Comparison of ENCODE assay signal across 14 mouse cellular contexts in the genomic region with DNA sequence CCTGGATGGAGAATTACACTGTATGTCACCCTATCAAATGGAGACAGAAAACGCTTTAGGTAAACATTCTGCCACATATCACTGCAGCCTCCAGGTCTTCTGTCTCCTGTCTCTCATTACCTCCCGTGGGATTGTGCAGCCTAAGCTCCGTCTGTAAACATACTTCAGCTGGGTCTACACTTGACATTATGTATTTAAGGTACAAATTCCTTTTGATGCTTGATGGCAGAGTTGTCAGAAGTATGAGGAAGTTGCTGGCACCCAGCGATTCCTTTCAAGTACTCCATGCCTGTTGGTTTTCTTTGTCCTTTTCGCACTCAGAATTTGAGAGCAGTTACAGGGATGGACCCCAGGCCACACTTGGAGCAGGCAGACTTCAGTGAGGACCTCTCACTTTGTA.
"Had no signal": no experiment of that assay in that cellular context is flagged by ENCODE, and none has a peak within 500 bp of the region (broad histone marks: within the 10 kb centered on the region; RNA-seq: fewer than 3 reads in every experiment).

No protein-coding gene starts in this region.

- H3K4me2 ChIP-seq: liver, embryonic 11.5 days; midbrain, embryonic 12.5 days; neural tube, embryonic 13.5 days had no signal

- H3K4me3 ChIP-seq: layer of hippocampus, adult 2 months; limb, embryonic 10.5 days; midbrain, embryonic 12.5 days; neural tube, embryonic 13.5 days had no signal

- H3K9me3 ChIP-seq: limb, embryonic 10.5 days; midbrain, embryonic 12.5 days; neural tube, embryonic 13.5 days had no signal

- H3K27ac ChIP-seq: layer of hippocampus, adult 2 months; limb, embryonic 10.5 days; midbrain, embryonic 12.5 days; neural tube, embryonic 13.5 days had no signal

- ATAC-seq: inflammation-experienced regulatory T-cells, adult 6 months; intestine, postnatal 0 days; midbrain, embryonic 16.5 days had no signal

- H3K27me3 ChIP-seq: midbrain, embryonic 12.5 days; neural tube, embryonic 13.5 days had no signal

- DNase-seq: kidney, adult 8-10 months; kidney, postnatal 10 days; kidney, postnatal 4 days; retina, postnatal 1 day; thymus, adult 18-20 months; thymus, postnatal 14 days had no signal

- H3K9ac ChIP-seq: midbrain, embryonic 12.5 days; neural tube, embryonic 13.5 days had no signal
